Mouse (Mus musculus): ENCODE measurements around the gene Gnrhr.

Gnrhr gene

GRCm38 (mm10) chr5:86197801-86198200 lies at the start of gene Gnrhr:
Gene Gnrhr, minus strand, starts transcription at chr5:86197901.
- DNase-seq (ENCODE audit: low read depth, low spot score) = no peak

DNA sequence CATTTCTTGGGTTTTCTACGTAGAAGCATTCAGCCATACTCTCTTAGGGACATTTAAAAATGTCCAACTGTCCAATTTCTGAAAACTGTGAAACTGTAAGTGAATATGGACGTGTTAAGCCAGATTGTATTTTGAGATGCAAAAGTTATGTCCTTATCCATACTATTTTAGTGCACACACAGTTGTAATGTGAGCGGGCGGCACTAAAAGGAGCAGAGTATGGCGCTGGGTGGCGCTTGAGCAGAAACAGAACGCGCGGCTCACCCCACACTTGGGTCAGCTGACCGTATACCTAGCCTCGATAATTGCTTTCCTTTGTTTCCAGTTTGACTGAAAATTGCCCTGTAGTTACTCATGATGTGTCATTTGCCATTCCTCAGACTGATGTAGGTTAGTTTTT lies 48.9 kb upstream of the Gnrhr start:
- DNase-seq (ENCODE audit: low read depth, low spot score) = no peak

DNA sequence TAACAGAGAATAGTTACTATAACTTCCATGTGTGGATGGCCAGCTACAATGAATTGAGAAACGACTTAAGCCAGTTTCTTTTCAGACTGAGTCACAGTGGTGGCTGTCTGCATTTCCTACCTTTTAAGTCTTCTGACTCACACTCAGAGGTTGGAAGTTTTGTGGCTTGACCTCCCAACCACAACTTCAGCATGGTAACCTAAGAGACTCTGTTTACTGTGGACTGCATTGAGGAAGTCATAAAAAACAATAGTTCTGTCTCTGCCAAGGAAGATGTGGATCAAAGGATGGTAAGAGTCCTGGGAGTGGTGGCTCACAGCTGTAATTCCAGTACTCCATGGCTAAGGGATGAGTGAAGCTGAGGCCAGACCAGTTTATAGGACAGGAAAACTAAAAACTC lies 47.2 kb upstream of the Gnrhr start:
- no peak for DNase-seq (ENCODE audit: low read depth, low spot score)

GRCm38 (mm10) chr5:86244275-86244674 lies 46.6 kb upstream of the Gnrhr start:
- no peak for DNase-seq (ENCODE audit: low read depth, low spot score)

DNA sequence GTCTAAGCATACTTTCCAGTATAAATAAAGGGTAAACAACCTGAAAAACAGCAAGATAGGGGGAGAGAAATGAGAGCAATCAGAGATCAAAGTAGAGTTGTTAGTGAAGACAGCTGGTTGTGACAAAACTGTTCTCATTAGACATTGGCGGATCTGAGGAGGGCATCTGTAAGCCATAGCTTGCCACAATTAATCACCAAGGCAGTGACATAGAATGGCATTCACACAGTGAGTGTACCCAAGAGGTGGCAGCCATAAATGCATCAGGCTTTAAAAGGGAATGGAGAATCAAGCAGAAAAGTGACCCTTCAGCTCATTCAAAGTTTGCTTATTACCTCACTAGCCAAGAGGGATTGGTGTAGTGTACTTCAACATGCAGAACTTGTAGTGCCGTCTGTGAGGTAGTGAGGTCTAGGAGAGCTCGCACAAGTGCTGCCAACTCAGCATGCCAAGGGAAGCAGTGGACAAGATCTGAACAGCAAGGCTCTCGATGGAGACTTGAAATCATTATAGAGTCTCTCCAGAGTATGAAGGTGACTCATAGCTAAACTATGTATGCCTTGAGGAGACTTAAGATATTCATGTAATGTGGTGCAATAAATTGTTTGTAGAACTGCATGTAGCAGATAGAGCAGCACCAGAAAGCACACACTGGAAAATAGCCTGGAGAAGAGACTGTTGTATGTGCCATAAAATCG lies 29.6 kb upstream of the Gnrhr start:
- no peak for DNase-seq (ENCODE audit: low read depth, low spot score)

DNA sequence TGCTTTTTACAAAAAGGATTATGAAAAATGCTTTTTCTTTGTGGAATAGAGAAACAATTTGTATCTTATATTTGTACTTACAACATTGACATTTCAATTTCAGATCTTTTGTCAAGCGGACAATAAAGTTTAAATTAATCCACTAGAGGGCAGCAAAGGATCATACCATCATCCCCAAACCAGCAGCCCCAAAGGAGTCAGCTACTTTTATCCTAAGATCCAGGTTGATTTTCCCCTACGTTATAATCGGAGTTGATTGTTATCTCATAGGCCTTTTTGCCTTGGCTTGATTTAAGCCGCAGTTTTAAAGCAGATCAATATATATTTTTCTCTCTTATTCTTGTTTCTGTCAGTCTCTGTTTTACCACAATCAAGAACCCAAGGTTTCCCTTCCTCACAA lies 6.3 kb downstream of the Gnrhr start:
- peak; percentile 27 for DNase-seq (ENCODE audit: low read depth, low spot score)

- DNase-seq (ENCODE audit: low read depth, low spot score) = peak; percentile 23
These were observed 6.9 kb downstream of the Gnrhr start for GRCm38 (mm10) chr5:86190770-86191169.

- no peak for DNase-seq (ENCODE audit: low read depth, low spot score)
These were observed 7.4 kb downstream of the Gnrhr start for GRCm38 (mm10) chr5:86190290-86190689.

DNA sequence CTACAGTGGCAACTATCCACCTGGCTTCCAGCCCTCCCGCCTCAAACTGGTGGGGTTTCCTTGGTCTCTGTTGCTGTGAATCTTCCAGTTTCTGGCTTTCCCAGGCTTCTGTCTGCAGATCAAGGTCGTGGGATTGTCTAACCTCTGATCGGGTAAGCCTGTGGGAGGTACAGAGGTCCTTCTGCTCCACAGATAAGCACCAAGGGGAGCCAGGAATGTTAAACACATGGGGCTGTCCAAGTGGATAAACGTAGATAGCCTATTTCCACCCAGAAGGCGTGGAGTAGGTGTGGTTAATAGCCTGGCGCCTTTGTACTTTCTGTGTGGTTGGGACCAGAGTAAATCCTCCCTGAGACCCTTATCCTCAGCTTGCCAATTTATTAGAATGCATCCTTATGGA lies 10.3 kb downstream of the Gnrhr start:
- DNase-seq (ENCODE audit: low read depth, low spot score) = no peak

- DNase-seq (ENCODE audit: low read depth, low spot score) = no peak
These were observed 23.9 kb downstream of the Gnrhr start for GRCm38 (mm10) chr5:86173778-86174177.

DNA sequence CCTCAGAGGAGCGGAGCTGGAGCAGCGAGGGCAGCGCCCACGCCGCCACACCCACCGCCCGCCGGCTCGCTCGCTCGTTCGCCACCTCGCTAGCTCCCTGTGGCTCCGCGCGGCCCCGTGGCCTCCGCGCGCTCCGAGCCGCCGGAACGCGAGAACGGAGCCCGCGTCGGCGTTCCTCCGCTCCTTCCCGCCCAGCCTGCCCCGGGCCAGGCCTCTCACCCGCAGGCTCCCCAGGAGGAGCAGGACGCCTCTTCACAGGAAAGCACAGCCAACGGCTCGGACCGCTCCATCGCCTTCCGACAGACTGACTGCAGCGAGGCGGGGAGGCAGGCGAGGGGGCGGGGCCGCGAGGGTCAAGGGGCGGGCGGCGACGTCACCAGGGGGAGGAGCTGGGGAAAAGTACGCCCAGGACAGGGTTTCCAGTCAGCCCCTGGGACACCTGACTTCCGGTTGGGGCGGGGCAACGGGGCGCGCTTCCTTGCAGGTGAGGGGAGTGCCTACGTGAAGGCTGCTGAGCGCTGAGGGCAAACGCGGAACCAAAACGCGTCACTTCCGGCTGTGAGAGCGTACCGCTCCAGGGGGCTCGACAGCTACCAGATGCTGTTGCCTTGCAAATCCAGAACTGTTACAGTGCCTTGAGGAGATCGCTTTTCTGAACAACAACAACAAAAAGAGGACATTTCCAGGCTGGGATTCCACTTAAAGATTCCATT lies 25.1 kb downstream of the Gnrhr start, which contains the start of gene Uba6:
Gene Uba6 (minus strand): TSS at position 355 of the 713 bp plus-strand sequence.
- DNase-seq (ENCODE audit: low read depth, low spot score) = peak; percentile 99

DNA sequence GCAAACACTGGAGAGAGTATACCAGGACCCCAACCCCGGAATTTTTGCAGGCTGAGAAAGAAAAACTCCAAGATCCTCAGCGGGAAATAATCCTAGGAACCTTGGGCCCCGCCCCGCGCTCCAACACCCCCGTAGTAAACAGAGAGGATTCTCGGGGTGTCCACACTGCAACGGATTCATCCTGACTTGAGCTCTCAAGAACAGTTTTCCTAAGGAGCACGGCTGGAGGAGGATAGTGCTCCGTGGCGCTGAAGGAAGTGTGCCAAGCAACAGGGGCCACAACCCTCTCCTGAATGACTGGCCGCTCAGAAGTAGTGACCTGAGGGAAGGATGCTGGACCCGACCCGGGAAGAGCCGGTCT lies 25.6 kb downstream of the Gnrhr start:
- DNase-seq (ENCODE audit: low read depth, low spot score) = peak; percentile 5
